10 mouse cellular contexts compared by ENCODE assay signal in genomic region chr19:57313226-57313625, GRCm38 (mm10). TPM values are rescaled to one million over a fixed set of nuclear protein-coding genes. Genes with fewer than 3 reads are reported as not detected.
DNase-seq lines count a peak whose midpoint lies in the region; ATAC-seq and TF ChIP-seq lines count a peak whose summit lies in the region.
"Had no signal": no experiment of that assay in that cellular context is flagged by ENCODE, and none has a peak within 500 bp of the region (broad histone marks: within the 10 kb centered on the region; RNA-seq: fewer than 3 reads in every experiment).

No protein-coding gene starts in this region.

- H3K4me2 ChIP-seq in hindbrain, embryonic 15.5 days = peak overlapping the region; percentile 70
- no peak overlapping the region for H3K4me2 ChIP-seq in hindbrain, embryonic 12.5 days (replicated peaks)
- peak overlapping the region; percentile 93 for H3K4me2 ChIP-seq in forebrain, postnatal 0 days (ENCODE audit: low read depth)
- 0 out of 2 replicates have a peak overlapping the region, but pooled peaks have one; percentile 11 for H3K4me2 ChIP-seq in midbrain, embryonic 12.5 days (replicated peaks)

- no peak overlapping the region for H3K27ac ChIP-seq in hindbrain, embryonic 15.5 days (replicated peaks)
- no peak overlapping the region for H3K27ac ChIP-seq in hindbrain, embryonic 12.5 days
- H3K27ac ChIP-seq in forebrain, postnatal 0 days (ENCODE audit: low read depth, low read length) = no peak overlapping the region
- H3K27ac ChIP-seq in midbrain, embryonic 12.5 days (replicated peaks) = no peak overlapping the region

- H3K9me3 ChIP-seq in hindbrain, embryonic 15.5 days = no peaks in the 10 kb centered on the region
- H3K9me3 ChIP-seq in hindbrain, embryonic 12.5 days (replicated peaks) = no peaks in the 10 kb centered on the region
- H3K9me3 ChIP-seq in forebrain, postnatal 0 days (ENCODE audit: low read length) = no peaks in the 10 kb centered on the region
- no peaks in the 10 kb centered on the region for H3K9me3 ChIP-seq in midbrain, embryonic 12.5 days

- no peak overlapping the region for H3K9ac ChIP-seq in hindbrain, embryonic 15.5 days
- H3K9ac ChIP-seq in hindbrain, embryonic 12.5 days = no peak overlapping the region
- no peak overlapping the region for H3K9ac ChIP-seq in forebrain, postnatal 0 days
- no peak overlapping the region for H3K9ac ChIP-seq in midbrain, embryonic 12.5 days (replicated peaks)

- no peak for ATAC-seq in hindbrain, embryonic 15.5 days (ENCODE audit: low FRiP score, low read depth)
- no peak for ATAC-seq in hindbrain, embryonic 12.5 days (ENCODE audit: low FRiP score)
- no peak for ATAC-seq in forebrain, postnatal 0 days
- no peak for ATAC-seq in midbrain, embryonic 12.5 days (ENCODE audit: low FRiP score, low read depth)
- ATAC-seq: lung, postnatal 0 days had no signal

- peaks cover 13% of the 10 kb centered on the region for H3K4me1 ChIP-seq in hindbrain, embryonic 15.5 days (replicated peaks)
- H3K4me1 ChIP-seq in hindbrain, embryonic 12.5 days = peaks cover 5% of the 10 kb centered on the region
- no peaks in the 10 kb centered on the region; the same call in 1 of the 2 replicates for H3K4me1 ChIP-seq in forebrain, postnatal 0 days (ENCODE audit: insufficient read depth)
- H3K4me1 ChIP-seq in midbrain, embryonic 12.5 days = peaks cover 11% of the 10 kb centered on the region

- peak; percentile 48 for DNase-seq in adrenal gland, postnatal 14 days
- DNase-seq in adrenal gland, adult 18-20 months (ENCODE audit: low spot score in 2 of 2) = no peak
- no peak for DNase-seq in forebrain, postnatal 0 days
- DNase-seq in lung, postnatal 25 days (ENCODE audit: low spot score) = no peak
- DNase-seq in right cerebral cortex, adult 2 months (ENCODE audit: low spot score in 2 of 2) = no peak

- no peaks in the 10 kb centered on the region for H3K27me3 ChIP-seq in hindbrain, embryonic 15.5 days
- peaks cover 20% of the 10 kb centered on the region for H3K27me3 ChIP-seq in hindbrain, embryonic 12.5 days
- H3K27me3 ChIP-seq in forebrain, postnatal 0 days (ENCODE audit: insufficient read depth, low read length) = no peaks in the 10 kb centered on the region
- peaks cover 30% of the 10 kb centered on the region for H3K27me3 ChIP-seq in midbrain, embryonic 12.5 days

- H3K36me3 ChIP-seq in hindbrain, embryonic 15.5 days = no peaks in the 10 kb centered on the region
- no peaks in the 10 kb centered on the region for H3K36me3 ChIP-seq in hindbrain, embryonic 12.5 days
- no peaks in the 10 kb centered on the region for H3K36me3 ChIP-seq in forebrain, postnatal 0 days (ENCODE audit: insufficient read depth)
- no peaks in the 10 kb centered on the region for H3K36me3 ChIP-seq in midbrain, embryonic 12.5 days

- H3K4me3 ChIP-seq in hindbrain, embryonic 15.5 days = peak overlapping the region; percentile 59
- H3K4me3 ChIP-seq in hindbrain, embryonic 12.5 days = no peak overlapping the region
- peak overlapping the region; percentile 62 for H3K4me3 ChIP-seq in forebrain, postnatal 0 days (ENCODE audit: low read depth, low read length)
- no peak overlapping the region for H3K4me3 ChIP-seq in midbrain, embryonic 12.5 days

- no peak for TF ChIP-seq CTCF in forebrain, postnatal 0 days (IDR thresholded peaks at IDR 0.05; ENCODE audit: low read depth)

- 74% methylated on average over 10 of the region's 10 CpGs for WGBS in hindbrain, embryonic 15.5 days
- 80% methylated on average over 10 of the region's 10 CpGs for WGBS in hindbrain, embryonic 12.5 days
- 74% methylated on average over 10 of the region's 10 CpGs for WGBS in forebrain, postnatal 0 days
- WGBS in midbrain, embryonic 12.5 days = 79% methylated on average over 10 of the region's 10 CpGs

RNA-seq across cellular contexts. Expression of gene Ablim1, which starts 1.5 kb away (rescaled TPM):
- total RNA-seq in adrenal gland, postnatal 14 days (2021) = 68.8 and 95.8 TPM in 2 replicates
- total RNA-seq in adrenal gland, adult 18-20 months (2021) = 10 to 100 TPM; 28.9 to 50.3 TPM
- polyA plus RNA-seq in hindbrain, embryonic 15.5 days (2015; fragmentation: Nextera tagmentation; extraction: Ambion mirVana) = 56.9 and 63.2 TPM in 2 replicates
- 26.6 and 30.9 TPM in 2 replicates for polyA plus RNA-seq in hindbrain, embryonic 12.5 days (2016; fragmentation: Nextera tagmentation; extraction: Ambion mirVana)
- total RNA-seq in forebrain, postnatal 0 days (2014; rRNA removed) = 76.9 and 78.5 TPM in 2 replicates
- 46.2 and 47.8 TPM in 2 replicates for polyA plus RNA-seq in forebrain, postnatal 0 days (2015; fragmentation: Nextera tagmentation; extraction: Ambion mirVana)
- 23.5 and 24.0 TPM in 2 replicates for polyA plus RNA-seq in midbrain, embryonic 12.5 days (2016; fragmentation: Nextera tagmentation; extraction: Ambion mirVana)
- total RNA-seq: MEL had no signal

RNA-seq across cellular contexts. Expression of gene Fam160b1, which starts 47.3 kb away (rescaled TPM):
- total RNA-seq in adrenal gland, postnatal 14 days (2021) = 21.3 and 24.4 TPM in 2 replicates
- 10 to 100 TPM; 17.1 to 20.3 TPM for total RNA-seq in adrenal gland, adult 18-20 months (2021)
- 12.1 and 12.7 TPM in 2 replicates for polyA plus RNA-seq in hindbrain, embryonic 15.5 days (2015; fragmentation: Nextera tagmentation; extraction: Ambion mirVana)
- 19.6 TPM in 2 replicates for polyA plus RNA-seq in hindbrain, embryonic 12.5 days (2016; fragmentation: Nextera tagmentation; extraction: Ambion mirVana)
- 19.7 and 23.0 TPM in 2 replicates for total RNA-seq in forebrain, postnatal 0 days (2014; rRNA removed)
- polyA plus RNA-seq in forebrain, postnatal 0 days (2015; fragmentation: Nextera tagmentation; extraction: Ambion mirVana) = 9.0 and 10.8 TPM in 2 replicates
- polyA plus RNA-seq in midbrain, embryonic 12.5 days (2016; fragmentation: Nextera tagmentation; extraction: Ambion mirVana) = 17.7 and 19.1 TPM in 2 replicates

Comparison
In these comparisons a context has a peak if more than half of its experiments do, and no peak if none do; other contexts are left out.
1. H3K4me3 ChIP-seq: peak in hindbrain, embryonic 15.5 days (single experiment) and forebrain, postnatal 0 days (single experiment); none in hindbrain, embryonic 12.5 days (single experiment) and midbrain, embryonic 12.5 days (single experiment).